Mouse (Mus musculus): ENCODE measurements around the gene Kif1b.

DNA sequence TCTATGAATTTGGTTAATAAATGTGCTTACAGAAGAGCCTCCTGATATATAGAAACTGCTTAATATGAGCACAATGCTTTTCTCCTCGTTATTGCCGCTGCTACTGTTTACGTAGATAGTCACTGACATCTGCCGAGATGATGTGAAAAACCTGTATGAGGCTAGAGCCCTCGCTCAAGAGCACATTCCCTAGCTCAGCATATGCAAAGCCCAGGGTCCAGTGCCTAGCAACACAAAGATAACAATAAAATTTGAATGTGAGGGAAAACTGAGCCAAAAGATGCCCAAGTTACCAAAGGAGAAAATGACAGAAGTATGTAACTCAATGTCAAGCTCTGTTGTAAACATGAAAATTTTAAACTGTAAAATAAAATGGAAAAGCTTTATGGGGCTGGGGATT lies 4.0 kb downstream of the Kif1b start:
- TF ChIP-seq CTCF (IDR thresholded peaks at IDR 0.05; ENCODE audit: low read depth) (no peak), EP300 (IDR thresholded peaks at IDR 0.05; ENCODE audit: low read depth) (no peak)

Data from liver, embryonic 14.5 days (tissue).